Mouse (Mus musculus) NIH3T3 (cell line): ENCODE measurements at regions not wholly inside any gene's neighbourhood (a gene's known extent, or its start where the extent isn't known, plus 50 kb on each side); places are given as distances from the start of the nearest gene placed in this dataset.

Experiments used
- DNase-seq: peaks from one replicate; pipeline ENCODE4 v3.0.0-alpha.2; 2012; ENCODE audit warnings: low read depth

DNA sequence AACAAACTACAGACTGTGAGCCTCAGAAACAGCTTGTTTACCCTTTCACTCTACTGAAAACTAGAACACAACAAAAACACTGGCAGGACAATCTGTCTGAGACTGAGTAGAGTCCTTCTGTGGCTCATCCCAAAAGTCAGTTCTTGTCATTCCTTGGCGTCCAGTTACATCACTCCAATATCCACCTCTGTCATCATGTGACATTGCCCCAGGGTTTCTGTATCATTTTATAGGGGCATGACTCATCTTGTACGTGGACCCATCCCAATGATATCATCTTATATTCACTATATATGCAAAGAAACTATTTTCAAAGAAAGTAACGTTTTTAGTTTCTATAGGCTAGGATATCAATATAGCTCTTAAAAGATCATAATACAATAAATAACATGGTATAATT is 152.3 kb downstream of the Dkk2 start:
- DNase-seq: no peak

DNA sequence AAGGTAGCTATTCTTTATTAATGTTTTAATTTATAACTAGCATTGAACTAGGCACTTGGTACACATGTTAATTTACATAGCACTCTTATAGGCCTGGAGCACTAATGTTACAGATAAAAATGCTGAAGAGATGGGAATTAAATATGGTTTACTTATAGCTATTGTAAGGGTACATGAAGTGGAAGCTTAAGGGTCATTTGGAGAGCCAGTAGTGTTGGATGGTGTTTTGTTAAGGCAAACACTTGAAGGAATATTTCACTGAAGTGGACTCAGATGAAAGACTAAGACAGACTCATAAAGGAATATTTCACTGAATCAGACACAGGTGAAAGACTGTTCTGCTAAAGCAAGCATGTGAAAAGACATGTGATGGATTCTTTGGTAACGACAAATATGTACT is 172.7 kb downstream of the Dkk2 start:
- no peak for DNase-seq

DNA sequence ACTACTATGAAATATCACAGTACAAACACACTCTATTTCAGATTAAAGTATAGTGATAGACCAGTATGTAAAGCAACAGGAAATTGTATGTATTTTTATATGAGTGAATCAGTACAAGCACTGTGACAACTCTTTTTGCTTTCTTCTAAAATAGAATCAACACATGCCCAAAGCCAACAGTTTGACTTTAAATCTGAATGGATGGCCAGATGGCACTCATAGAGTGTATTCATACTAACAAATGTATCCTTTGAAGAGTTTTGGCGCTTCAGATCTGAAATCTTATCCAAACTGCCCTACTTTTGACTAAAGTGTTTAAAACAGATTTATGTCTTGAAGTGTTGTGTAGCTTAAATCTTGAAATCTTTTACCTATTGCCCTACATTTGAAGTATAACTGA is 184.5 kb downstream of the Dkk2 start:
- no peak for DNase-seq

DNA sequence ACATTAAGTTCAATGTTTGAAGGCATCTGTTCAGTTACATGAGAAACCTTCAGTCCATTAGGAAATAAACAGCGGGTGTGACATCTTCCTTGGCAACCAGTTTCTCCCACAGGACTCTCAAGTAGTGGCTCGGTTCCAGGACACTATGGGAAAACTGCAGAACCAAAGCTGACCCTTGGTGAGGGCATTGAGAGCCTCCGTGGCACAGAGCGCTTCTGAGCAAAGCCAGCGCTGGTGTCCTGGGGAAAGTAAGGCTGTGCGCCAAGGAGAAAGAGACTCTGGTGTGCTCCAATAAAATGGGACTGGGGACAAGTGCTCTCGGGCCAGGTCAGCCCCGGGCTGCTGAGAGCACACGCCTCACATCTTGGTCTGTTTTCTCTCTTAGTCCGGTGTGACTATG is 189.7 kb downstream of the Dkk2 start:
- DNase-seq: no peak

DNA sequence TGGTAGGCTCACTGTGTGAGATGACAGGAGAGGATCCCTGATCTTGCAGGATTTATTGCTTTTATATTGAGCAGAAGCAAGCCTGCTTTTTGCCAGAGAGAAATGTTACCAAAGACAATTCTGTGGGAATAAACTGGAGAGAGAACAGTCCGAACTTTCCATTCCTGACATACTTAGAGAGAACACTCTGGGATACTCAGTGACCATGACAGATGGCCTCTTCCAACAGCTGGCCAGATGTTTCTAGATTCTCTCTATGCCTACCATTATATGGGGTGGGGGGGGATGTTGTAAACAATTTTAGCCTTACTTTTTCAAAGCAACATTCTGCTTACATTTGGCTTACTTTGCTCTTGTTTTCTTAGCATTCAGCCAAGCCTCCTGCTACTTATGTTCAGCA is 192.7 kb downstream of the Dkk2 start:
- DNase-seq: no peak

DNA sequence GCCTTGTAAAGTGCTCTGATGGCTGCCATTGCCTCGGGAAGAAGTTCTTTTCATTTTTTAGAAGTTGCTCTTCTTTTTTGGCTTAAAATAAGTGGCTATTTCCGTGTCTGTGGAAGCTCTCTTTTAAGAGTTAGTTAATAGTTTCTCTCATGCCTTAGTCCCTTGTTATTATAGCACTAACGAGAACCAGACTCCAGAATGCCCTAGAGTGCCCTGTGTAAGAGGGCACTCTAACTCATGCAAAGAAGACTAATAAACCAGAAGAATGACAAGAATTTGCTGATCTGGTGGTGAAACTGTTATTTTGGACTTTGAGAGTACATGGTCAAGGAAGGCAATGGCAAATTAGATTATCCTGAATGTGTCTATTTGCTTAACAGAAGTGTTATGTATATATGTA is 202.6 kb downstream of the Dkk2 start:
- DNase-seq: peak; percentile 60

DNA sequence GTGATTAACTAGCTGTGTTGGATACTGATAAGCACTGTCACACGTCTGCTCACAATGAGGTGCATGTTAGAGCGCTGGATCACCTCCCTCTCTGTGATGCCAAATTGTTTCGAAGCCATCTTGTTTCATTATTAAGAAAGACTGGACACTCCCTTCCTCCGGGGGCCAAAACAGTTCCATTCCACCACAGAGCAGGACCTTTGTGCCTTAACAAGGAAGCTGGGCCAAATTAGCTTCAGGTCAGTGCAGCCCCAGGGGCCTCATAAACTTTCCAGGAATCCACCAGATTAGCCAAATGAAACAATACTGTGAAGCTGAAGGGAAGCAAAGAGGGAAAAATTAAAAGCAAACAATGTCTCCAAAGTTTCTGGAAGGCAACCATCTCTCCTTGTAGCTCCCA is 241.9 kb downstream of the Dkk2 start:
- DNase-seq: peak; percentile 6

DNA sequence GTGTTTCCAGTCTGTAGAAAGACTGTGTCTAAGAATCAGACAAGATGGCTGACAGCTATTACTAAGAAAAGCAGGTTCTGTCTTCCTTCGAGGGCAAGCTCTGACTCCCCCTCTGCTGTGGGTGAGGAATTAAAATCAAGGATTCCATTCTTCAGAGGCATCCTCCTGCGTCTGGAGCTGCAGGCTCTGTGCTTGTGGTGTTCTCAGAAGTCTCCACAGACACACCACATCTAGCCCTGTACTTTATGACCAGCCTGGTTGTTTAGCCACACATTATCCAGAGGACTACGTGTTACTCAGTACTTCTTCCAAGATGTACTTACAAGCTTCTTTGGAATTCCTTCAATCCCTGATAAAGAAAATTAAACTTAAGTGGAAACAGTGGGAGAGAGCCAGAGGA is 258.5 kb downstream of the Dkk2 start:
- DNase-seq: peak; percentile 11

DNA sequence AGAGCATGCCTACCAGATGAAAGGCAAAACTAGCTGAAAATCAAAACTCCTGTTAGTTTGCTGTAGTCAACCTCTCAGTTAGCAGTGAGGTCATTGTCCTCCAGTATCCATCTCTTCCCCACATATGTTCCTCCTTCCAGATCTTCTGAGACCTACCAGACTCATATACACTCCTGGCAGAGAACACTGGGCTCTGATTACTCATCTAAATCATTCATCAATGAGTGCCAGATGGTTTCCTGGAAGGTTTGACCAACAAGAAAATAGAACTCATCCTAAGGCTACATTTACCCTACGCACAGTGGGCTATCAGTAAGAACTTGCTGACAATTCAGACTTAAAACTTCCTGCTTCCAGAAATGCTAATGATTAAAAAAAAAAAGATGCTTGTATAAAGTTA is 260.8 kb downstream of the Dkk2 start:
- DNase-seq: peak; percentile 65

DNA sequence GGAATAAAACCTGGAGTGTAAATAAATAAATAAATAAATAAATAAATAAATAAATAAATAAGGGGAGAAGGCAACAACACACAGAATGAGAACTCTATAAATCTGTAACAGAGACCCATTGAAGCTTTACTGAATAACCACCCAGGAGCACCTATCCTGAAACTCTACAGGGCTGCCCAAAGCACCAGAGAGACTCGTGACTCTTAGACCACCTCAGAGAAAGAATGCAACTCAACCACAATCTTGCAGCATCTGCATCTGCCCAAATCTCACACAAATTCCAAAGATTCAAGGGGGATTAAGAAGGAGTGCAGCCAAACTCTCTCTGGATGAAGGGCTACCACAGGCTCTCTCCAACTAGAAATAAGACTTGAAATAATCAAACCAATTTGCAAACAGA is 264.5 kb downstream of the Dkk2 start:
- DNase-seq: peak; percentile 18

DNA sequence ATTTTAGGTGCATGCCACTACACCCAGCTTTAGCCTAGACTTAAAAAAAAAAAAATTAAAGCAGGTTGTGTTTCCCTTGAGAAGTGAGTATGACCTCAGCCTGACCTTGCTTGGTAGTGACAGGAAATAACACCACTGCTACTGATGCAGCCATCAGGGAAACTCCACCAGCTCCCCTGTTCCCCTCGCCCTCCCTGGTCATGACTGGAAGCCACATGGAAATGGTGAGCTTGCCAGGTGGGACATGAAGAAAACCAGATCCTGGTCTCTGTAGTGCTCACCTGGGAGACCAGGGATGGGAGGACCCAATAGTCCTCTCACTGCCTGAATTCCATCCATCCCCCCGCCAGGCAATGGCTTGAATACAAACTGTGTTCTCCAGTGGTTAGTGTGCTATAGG is 268.1 kb downstream of the Dkk2 start:
- no peak for DNase-seq

DNA sequence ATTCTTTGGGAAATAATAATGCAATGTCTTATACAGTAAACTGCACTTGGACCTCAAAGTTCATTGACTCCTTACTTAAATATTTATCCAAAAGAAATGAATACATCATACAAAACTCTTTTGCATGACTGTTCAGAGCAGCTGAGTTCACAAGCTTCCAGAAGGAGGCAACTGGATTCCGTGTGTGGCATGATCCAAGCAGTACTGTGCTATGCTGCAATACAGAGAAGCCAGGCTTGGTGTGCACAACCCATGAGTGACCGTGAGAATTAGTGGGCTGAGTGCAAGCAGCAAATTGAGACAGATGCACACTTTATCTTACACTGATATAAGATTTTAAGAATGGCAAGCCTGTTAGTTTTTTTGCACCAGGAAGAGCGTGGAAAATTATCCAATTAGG is 270.0 kb upstream of the Gimd1 start:
- no peak for DNase-seq

DNA sequence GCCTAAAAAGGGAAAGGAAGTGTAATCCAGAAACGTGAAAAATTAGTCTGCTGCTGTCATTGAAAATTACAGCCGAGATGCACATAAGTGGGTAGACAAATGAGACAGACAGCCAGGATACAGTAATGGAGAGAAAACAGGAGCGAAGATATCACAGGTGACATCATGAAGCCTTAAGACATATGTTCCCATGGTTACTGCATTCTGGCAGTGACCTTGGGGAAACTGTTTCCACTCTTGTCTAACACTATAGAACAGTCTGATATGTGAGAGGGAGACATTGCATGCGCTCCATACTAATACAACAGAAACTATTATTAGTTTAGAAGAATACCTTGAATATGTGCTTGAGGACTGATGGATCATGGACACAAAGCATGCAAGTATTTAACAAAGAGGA is 254.0 kb upstream of the Gimd1 start:
- DNase-seq: no peak

DNA sequence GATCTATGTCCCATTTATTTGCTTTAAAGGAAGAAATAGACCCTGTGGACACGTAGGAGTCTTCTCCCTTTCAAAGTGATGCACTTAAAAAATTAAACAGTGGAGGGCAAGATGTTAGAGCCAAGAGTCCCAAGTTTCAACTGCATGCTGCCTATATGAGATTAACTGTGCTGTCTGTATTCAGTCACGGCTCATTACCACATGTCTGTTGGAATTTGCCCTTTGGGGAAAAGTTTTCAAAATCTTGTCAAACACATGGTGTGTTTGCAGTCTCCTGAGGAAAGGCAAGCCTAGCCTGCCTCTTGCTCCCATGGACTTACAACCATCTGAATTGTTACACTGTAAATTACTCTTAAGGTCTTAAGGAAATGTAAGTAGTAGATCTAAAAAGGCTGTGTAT is 211.9 kb upstream of the Gimd1 start:
- peak; percentile 34 for DNase-seq

DNA sequence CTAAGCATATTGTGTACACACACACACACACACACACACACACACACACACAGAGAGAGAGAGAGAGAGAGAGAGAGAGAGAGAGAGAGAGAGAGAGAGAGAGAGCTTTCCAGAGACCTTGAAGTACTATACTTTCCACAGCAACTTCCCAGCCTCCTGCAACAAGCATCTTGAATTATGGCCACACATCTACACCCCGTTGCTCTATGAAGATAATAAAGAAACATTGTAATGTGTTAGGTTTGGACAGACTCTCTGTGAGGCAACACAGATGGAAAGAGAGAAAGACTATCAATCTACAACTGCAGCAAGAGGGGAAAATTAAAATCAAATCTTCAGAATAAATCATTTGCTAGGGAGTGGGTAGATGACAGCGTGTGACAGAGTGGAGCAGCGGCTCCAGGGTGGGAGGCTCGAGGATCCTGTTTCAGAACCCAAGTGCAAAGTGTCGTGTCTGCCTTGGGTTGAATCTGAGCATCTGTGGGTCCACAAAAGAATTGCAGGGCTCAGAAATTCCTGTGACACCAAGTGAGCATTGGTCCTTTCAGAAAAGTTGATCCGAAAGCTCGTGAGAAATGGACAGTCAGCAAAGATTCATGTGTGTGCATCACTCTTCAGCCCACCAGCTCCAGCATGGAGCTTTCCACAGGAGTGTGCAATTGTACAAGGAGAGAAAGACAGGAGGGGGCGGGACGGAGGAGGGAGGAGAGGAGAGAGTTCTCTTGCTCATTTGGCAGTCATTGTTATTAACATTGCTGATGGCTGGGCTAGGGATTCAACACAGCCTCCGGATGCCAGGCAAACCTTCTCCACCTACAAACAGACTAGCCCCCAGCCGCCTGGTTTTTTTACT is 203.6 kb upstream of the Gimd1 start:
- DNase-seq: peak; percentile 30

DNA sequence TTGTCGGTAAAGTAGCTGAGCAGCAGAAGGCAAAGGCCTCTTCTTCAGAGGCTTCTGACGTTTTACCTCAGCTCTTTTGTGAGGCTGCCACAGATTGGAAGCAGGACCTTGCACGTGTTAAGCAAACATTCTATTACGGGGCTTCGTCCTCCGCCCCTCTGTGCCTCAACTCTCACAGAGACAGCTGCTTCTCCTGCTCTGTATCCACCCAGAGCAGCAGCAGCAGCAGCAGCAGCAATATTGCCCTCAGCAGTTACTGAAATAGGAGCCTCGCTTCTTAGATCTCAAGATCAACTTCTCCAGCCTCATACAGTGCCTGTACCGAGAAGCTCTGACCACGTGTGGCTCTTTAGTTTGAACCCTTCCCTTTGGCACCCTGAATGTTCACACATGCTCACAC is 202.4 kb upstream of the Gimd1 start:
- no peak for DNase-seq

DNA sequence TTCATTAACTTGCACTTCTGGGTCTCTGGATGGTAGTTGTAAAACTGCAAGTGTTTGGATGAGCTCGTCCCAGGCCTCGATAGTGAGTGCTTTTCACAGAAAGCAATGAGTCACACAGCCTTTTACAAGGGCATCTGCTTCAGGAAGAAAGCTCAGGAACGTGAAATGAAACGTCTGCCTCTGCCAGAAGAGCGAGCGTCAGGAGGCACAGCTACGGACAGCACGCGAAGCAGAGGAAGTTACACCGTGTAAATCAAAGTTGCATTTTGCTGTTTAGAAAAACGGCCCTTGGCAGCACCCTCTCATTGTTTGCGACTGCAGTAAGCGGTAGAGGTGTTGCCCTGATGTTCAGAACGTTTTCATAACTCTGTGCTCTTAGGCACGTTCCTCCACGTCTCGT is 201.5 kb upstream of the Gimd1 start:
- DNase-seq: peak; percentile 22

DNA sequence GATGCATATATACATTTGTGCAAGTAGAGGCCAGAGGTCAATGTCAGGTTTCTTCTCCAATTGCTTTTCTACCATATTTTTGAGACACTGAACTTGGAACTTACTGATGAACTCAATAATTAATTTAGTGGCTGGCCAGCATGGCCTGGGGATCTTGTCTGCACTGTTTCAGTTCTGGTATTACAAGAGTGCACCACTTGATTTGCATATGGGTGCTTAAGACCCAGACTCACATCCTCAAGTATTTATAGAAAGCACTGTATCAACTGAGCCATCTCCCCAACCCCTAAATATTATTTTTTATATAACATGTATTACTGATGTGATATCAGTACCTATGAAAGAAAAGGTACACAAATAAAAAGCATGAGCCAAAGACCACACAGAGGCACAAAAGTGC is 197.8 kb upstream of the Gimd1 start:
- no peak for DNase-seq

DNA sequence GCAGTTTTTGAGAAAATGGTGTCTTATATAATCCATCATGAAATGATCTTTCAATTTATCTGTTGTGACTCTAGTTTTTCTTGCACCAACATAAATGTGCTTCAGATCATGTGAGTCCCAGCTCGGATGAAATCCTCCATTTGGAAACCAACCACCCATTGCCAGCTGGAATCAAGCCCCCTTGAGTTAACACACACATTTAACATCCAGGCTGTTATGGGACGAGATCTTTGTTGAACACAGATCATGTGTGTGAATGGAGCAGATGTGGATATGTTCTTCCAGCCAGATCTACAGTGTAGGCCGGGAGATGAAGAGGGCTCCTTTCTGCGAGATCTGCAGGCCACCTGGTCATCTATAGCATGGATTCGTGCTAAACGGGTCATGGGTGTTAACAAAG is 188.4 kb upstream of the Gimd1 start:
- peak; percentile 52 for DNase-seq

DNA sequence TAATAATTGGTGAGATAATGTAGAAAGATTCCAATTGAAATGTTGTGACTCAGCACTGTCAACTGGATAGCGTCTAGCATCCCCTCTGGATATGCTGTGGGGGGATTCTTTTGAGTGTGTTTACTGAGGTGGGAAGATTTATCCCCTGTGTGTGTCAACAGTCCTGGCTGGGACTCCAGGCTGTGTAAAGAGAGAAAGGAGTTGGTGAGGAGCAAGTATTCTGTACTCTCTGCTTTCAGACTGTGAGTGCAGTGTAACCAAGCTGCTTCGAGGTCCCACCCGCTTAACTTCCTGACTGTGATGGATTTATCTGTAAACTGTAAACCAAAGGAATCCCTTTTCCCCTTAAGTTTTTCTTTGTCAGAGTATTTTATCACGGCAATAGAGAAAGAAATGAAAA is 175.7 kb upstream of the Gimd1 start:
- no peak for DNase-seq

DNA sequence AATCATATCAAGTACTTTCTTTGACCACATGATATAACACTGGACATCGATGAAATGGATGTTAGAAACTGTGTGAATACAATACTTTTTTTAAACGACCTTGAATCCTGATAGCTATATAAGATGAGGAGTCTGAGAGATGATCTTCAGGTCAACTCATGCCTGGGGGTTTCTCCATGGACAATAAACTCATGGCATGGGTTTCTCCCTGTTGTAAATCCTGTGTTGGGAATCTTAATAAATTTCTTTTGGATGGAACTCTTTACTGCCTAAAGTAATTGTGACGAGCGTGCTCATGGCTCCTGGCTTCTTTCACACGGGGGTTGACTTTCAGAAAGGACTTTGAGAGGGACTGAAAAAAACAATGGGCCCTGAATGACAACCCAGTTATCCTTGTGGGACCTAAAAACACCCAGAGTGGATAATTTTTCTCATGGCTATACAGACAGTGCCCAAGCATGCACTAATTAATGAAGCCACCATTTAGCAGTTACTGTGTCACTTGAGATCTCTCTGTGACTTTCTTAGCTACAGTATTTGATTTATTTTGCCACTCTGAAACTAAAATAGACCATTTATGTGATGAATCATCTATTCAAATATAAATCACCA is 167.2 kb upstream of the Gimd1 start:
- DNase-seq: no peak

DNA sequence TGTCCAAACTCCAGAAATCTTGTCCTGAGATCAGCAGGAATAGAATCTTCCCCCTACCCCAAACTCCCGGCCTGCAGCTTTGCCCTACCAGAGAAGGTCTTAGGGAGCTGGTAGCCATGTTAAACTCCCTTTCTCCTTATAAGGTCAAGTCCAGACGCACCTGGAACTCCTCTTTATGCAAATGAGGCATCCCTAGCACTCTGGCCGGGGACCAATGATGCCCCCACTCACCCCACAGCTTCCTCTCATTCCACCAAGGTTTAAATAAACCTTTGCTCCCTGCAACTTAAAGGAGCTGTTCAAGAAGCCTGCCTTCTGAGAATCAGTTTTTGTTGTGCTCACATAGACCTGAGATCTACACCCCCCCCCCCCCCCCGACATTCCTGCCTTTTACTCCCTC is 158.6 kb upstream of the Gimd1 start:
- no peak for DNase-seq

DNA sequence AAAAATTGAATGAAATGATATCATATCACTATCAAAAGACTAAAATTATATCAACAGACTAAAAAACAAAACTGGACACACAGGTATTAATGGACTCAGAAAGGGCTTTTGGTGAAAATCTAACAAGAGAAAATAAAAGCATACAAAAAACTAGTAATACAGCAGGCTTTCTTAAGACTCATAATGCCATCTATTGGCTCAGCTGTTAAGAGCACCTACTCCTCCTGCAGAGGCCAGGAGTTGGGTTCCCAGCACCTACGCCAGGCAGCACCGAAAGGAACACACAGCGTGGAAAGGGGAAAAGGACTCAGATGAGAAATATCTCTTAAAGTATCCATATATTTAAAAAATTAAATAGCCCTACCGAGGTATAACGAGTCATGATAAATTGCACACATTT is 151.9 kb upstream of the Gimd1 start:
- DNase-seq: peak; percentile 39

DNA sequence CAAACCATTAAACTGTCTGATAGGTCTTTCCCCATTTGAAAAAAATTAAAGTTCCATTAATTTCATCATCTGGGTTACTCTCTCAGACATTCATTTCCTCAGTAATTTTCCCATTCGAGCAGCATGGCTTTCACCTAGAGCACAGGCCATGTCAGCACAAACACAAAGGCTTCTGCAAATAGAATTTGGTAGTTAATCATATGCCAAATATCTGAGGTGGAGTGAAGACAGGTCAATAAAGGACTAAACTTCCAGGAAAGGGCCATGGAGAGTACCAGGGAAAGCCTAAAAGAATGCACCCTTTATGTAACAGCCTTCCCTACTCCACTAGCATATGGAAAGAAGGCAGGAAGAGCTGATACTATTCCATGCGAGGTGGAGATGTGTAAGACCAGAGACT is 150.3 kb upstream of the Gimd1 start:
- no peak for DNase-seq
